ENCODE assay signal across 31 mouse cellular contexts in the genomic region with DNA sequence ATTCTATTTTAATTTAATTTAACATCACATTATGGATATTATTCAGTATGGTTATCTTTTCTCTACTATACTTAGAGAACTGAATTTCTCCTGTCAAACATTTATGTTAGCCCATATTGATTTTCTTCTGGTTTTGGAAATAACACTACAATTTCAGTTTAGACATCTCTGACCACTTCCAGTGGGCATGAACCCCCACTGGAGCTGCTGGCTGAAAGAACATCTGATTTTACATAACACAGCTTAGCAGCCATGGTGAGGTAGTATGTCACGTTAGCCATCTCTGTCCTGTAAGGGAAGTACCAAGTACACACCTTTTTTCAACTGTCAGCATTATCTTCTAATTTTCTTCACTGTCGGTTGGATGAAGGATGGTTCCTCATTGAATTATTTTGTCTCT. TPM values are rescaled to one million over a fixed set of nuclear protein-coding genes. Genes with fewer than 3 reads are reported as not detected.
"Had no signal": no experiment of that assay in that cellular context is flagged by ENCODE, and none has a peak within 500 bp of the region (broad histone marks: within the 10 kb centered on the region; RNA-seq: fewer than 3 reads in every experiment).

A gene (plus strand): TSS at position 301 of the 400 bp plus-strand sequence.

- DNase-seq: cerebellum, adult 8-10 months; cerebellum, adult 9-10 months; cerebellum, adult 9-11 months; cerebellum, postnatal 10 days; cerebellum, postnatal 14 days; cerebellum, postnatal 25 days; cerebellum, postnatal 36 days; embryo, embryonic 11 days; forebrain, postnatal 0 days; gastrocnemius, adult 2 months; gastrocnemius, postnatal 10 days; gastrocnemius, postnatal 14 days; gastrocnemius, postnatal 25 days; gastrocnemius, postnatal 36 days; heart, adult 18-20 months; heart, adult 2 months had no signal

- H3K4me3 ChIP-seq: embryonic facial prominence, embryonic 10.5 days; embryonic facial prominence, embryonic 12.5 days; embryonic facial prominence, embryonic 13.5 days; embryonic facial prominence, embryonic 15.5 days; erythroblast, embryonic 14.5 days; forebrain, embryonic 10.5 days; forebrain, embryonic 12.5 days; forebrain, embryonic 13.5 days; forebrain, embryonic 15.5 days; gastrocnemius, adult 2 months; heart, adult 2 months had no signal

- H3K27ac ChIP-seq: embryonic facial prominence, embryonic 10.5 days; embryonic facial prominence, embryonic 12.5 days; embryonic facial prominence, embryonic 13.5 days; embryonic facial prominence, embryonic 15.5 days; forebrain, embryonic 10.5 days; forebrain, embryonic 12.5 days; forebrain, embryonic 13.5 days; forebrain, embryonic 15.5 days; gastrocnemius, adult 2 months; heart, adult 2 months had no signal

RNA-seq across cellular contexts. Expression of the gene that starts here (rescaled TPM):
- total RNA-seq: common myeloid progenitor, adult 5-6 weeks; forebrain, postnatal 0 days; gastrocnemius, adult 18-20 months; gastrocnemius, adult 2 months; gastrocnemius, adult 8-10 months; gastrocnemius, postnatal 10 days; gastrocnemius, postnatal 14 days; gastrocnemius, postnatal 25 days; gastrocnemius, postnatal 36 days; gastrocnemius, postnatal 4 days; granulocyte monocyte progenitor cell, adult 5-6 weeks; heart, adult 18-20 months; heart, adult 2 months; heart, adult 8-10 months had no signal
